Mouse (Mus musculus) hematopoietic multipotent progenitor cell, adult 10-12 weeks (in vitro differentiated cells): Measurements from ENCODE around the gene Angptl7. TPM values are rescaled to one million over a fixed set of nuclear protein-coding genes. Genes with fewer than 3 reads are reported as not detected.

ENCODE experiments used
- polyA plus RNA-seq: library from polyadenylated mRNA; stranded (reverse); fragments of >175 nt; gene quantifications from 2 replicates; pipeline ENCODE4 v1.2.3, GENCODE M21; 2012; ENCODE audit warnings: low replicate concordance

Gene Angptl7
- 2.3 and 4.3 TPM in 2 replicates for polyA plus RNA-seq

GRCm38 (mm10) chr4:148500410-148500867, at the start of gene Angptl7:
TSS of gene Angptl7 (minus strand) at chr4:148500460.

GRCm38 (mm10) chr4:148448179-148448852, 51.9 kb downstream of the Angptl7 start, which contains the start of gene Mtor:
TSS of gene Mtor (plus strand) at chr4:148448611.

Other genes starting within 250 kb of the Angptl7 start
- 0.02 and 0.07 TPM in 2 replicates for gene Disp3, start 212.5 kb downstream of the Angptl7 start, polyA plus RNA-seq
- gene Ubiad1, start 55.7 kb downstream of the Angptl7 start, polyA plus RNA-seq: 13.0 and 18.8 TPM in 2 replicates
- 9.4 and 11.9 TPM in 2 replicates for gene Mtor, start 51.8 kb downstream of the Angptl7 start, polyA plus RNA-seq
- 38.4 and 48.3 TPM in 2 replicates for gene Exosc10, start 58.0 kb upstream of the Angptl7 start, polyA plus RNA-seq
- 34.4 and 44.5 TPM in 2 replicates for gene Srm, start 91.0 kb upstream of the Angptl7 start, polyA plus RNA-seq
- 0.80 and 0.91 TPM in 2 replicates for gene Masp2, start 102.1 kb upstream of the Angptl7 start, polyA plus RNA-seq
- gene Tardbp, start 126.6 kb upstream of the Angptl7 start, polyA plus RNA-seq: 5.9 and 43.6 TPM in 2 replicates
- gene Gm572, start 142.9 kb upstream of the Angptl7 start, polyA plus RNA-seq: 0.13 and 0.17 TPM in 2 replicates